Mouse (Mus musculus) ES-E14 (cell line): ENCODE measurements around the gene Wdr63. TPM values are rescaled to one million over a fixed set of nuclear protein-coding genes. Genes with fewer than 3 reads are reported as not detected.

Experiments used
- DNase-seq: peaks from one replicate; pipeline ENCODE4 v3.0.0-alpha.2; 2013; ENCODE audit warnings: low read depth, low spot score
- H3K27ac ChIP-seq: 2 replicates; pipeline ENCODE4 v1.5.1; 2012; ENCODE audit warnings: low read depth, mild to moderate bottlenecking, low read length, moderate library complexity, mixed read lengths; ENCODE audit not compliant: poor library complexity, insufficient read depth, severe bottlenecking
- H3K36me3 ChIP-seq: 2 replicates; pipeline ENCODE4 v1.6.1; 2012; ENCODE audit warnings: mild to moderate bottlenecking, low read length, moderate library complexity, mixed read lengths; ENCODE audit not compliant: control insufficient read depth, poor library complexity, insufficient read depth, severe bottlenecking
- H3K4me1 ChIP-seq, 2 experiments: fragments of 150-350 bp in 1 of 2; sonication (generic) in 1 of 2; 2 replicates each; pipeline ENCODE4 v1.6.1; 2012; ENCODE audit warnings: low read length in 2 of 2, mild to moderate bottlenecking in 1 of 2, mixed read lengths in 1 of 2; ENCODE audit not compliant: control insufficient read depth in 2 of 2, insufficient read depth in 2 of 2, poor library complexity in 1 of 2
- H3K4me3 ChIP-seq, 2 experiments: fragments of 150-350 bp in 1 of 2; sonication (generic) in 1 of 2; 2 replicates each; pipeline ENCODE4 v1.5.1; 2012; ENCODE audit warnings: low read length in 2 of 2, low read depth in 1 of 2, mild to moderate bottlenecking in 1 of 2, mixed read lengths in 1 of 2; ENCODE audit not compliant: insufficient read depth in 1 of 2, poor library complexity in 1 of 2, severe bottlenecking in 1 of 2
- H3K9ac ChIP-seq: 2 replicates; pipeline ENCODE4 v1.6.1; 2012; ENCODE audit warnings: low read depth, mild to moderate bottlenecking, low read length, mixed read lengths; ENCODE audit not compliant: poor library complexity, insufficient read depth, severe bottlenecking
- H3K9me3 ChIP-seq: fragments of 150-350 bp; sonication (generic); 2 replicates; pipeline ENCODE4 v1.6.1; 2012; ENCODE audit warnings: low read depth, mild to moderate bottlenecking, low read length; ENCODE audit not compliant: control insufficient read depth, insufficient read depth
- CHD2 ChIP-seq: IDR thresholded peaks from 2 replicates; pipeline ENCODE4 v1.6.1; 2014; ENCODE audit warnings: mild to moderate bottlenecking, low read depth, low read length, inconsistent platforms
- HCFC1 ChIP-seq: IDR thresholded peaks from 2 replicates; pipeline ENCODE4 v1.6.1; 2012; ENCODE audit warnings: low read length, inconsistent platforms, borderline replicate concordance; ENCODE audit not compliant: insufficient read depth
- MAFK ChIP-seq: IDR thresholded peaks from 2 replicates; pipeline ENCODE4 v1.6.1; 2014; ENCODE audit warnings: mild to moderate bottlenecking, low read depth, low read length, inconsistent platforms; ENCODE audit not compliant: insufficient read depth
- ZC3H11A ChIP-seq: IDR thresholded peaks from 2 replicates; pipeline ENCODE4 v1.6.1; 2012; ENCODE audit warnings: low read depth, mild to moderate bottlenecking, inconsistent platforms, low read length, borderline replicate concordance
- ZNF384 ChIP-seq: IDR thresholded peaks from 2 replicates; pipeline ENCODE4 v1.6.1; 2012; ENCODE audit warnings: low read depth, low read length, inconsistent platforms
- in situ Hi-C, 2 experiments: fragments of 600-800 bp; cut with MboI; formaldehyde crosslinking; loops; one replicate each; pipeline ENCODE4 v1.15.1; 2025; ENCODE audit warnings: low sequenced_read_pairs in 2 of 2, inconsistent platforms in 1 of 2; ENCODE audit not compliant: unreplicated experiment in 2 of 2
- total RNA-seq: library from RNA; depleted of rRNA; stranded (reverse); fragments of 300-350 nt; gene quantifications from 2 replicates; pipeline ENCODE4 v1.2.3, GENCODE M21; 2012; rRNA removed

Gene Wdr63
- total RNA-seq = 0.32 and 0.67 TPM in 2 replicates

- peak within 1 kb of the TSS; percentile 7 to 69; a peak in 3 of 4 replicates for H3K4me3 ChIP-seq
- DNase-seq = peak; percentile 68
- no peaks in the 10 kb centered on the region for H3K9me3 ChIP-seq
- no peak within 1 kb of the TSS for H3K27ac ChIP-seq
- H3K36me3 ChIP-seq = no peaks in the 10 kb centered on the region
- H3K4me1 ChIP-seq = no peaks in the 10 kb centered on the region
- in situ Hi-C loops = no loop called here
- peak; percentile 60 for TF ChIP-seq CHD2
- no peak for TF ChIP-seq HCFC1
- TF ChIP-seq ZNF384 = peak; percentile 98
- no peak for TF ChIP-seq ZC3H11A
- no peak for TF ChIP-seq MAFK
- no peak within 1 kb of the TSS for H3K9ac ChIP-seq
Observed at GRCm38 (mm10) chr3:146107921-146108571, at the start of gene Wdr63. TSS of gene Wdr63 (minus strand) at chr3:146108130.

GRCm38 (mm10) chr3:146156811-146157210 is 48.9 kb upstream of the Wdr63 start:
- Histone ChIP-seq H3K4me1 (no peaks in the 10 kb centered on the region), H3K4me3 (no peak overlapping the region), H3K9me3 (no peaks in the 10 kb centered on the region), H3K9ac (no peak overlapping the region), H3K27ac (no peak overlapping the region), H3K36me3 (no peaks in the 10 kb centered on the region)
- in situ Hi-C loops = no loop called here
- no peak for DNase-seq
- no peak for TF ChIP-seq MAFK
- TF ChIP-seq ZNF384 = no peak
- no peak for TF ChIP-seq ZC3H11A
- no peak for TF ChIP-seq CHD2
- no peak for TF ChIP-seq HCFC1

GRCm38 (mm10) chr3:146155628-146156576 is 48.0 kb upstream of the Wdr63 start:
- no peak overlapping the region for H3K4me3 ChIP-seq
- H3K9me3 ChIP-seq = no peaks in the 10 kb centered on the region
- H3K27ac ChIP-seq = no peak overlapping the region
- H3K36me3 ChIP-seq = no peaks in the 10 kb centered on the region
- H3K4me1 ChIP-seq = no peaks in the 10 kb centered on the region
- H3K9ac ChIP-seq = no peak overlapping the region
- DNase-seq = no peak
- TF ChIP-seq CHD2 = no peak
- TF ChIP-seq ZNF384 = no peak
- no peak for TF ChIP-seq MAFK
- in situ Hi-C loops = no loop called here

- in situ Hi-C loops = no loop called here
- TF ChIP-seq ZC3H11A (no peak), HCFC1 (no peak), CHD2 (no peak), MAFK (no peak), ZNF384 (no peak)
- H3K36me3 ChIP-seq = no peaks in the 10 kb centered on the region
- no peak overlapping the region for H3K4me3 ChIP-seq
- peaks cover 0 to 5% of the 10 kb centered on the region in 2 experiments; a peak in 1 of 4 replicates for H3K4me1 ChIP-seq
- H3K9me3 ChIP-seq = no peaks in the 10 kb centered on the region
- DNase-seq = no peak
- H3K27ac ChIP-seq = no peak overlapping the region
- no peak overlapping the region for H3K9ac ChIP-seq
Observed at GRCm38 (mm10) chr3:146153862-146154611, 46.1 kb upstream of the Wdr63 start.
